Mouse (Mus musculus): Measurements from ENCODE around the gene Cacna2d2. TPM values are rescaled to one million over a fixed set of nuclear protein-coding genes. Genes with fewer than 3 reads are reported as not detected.

Gene Cacna2d2
- polyA plus RNA-seq, 1 experiment from 2014 or later = not detected

DNA sequence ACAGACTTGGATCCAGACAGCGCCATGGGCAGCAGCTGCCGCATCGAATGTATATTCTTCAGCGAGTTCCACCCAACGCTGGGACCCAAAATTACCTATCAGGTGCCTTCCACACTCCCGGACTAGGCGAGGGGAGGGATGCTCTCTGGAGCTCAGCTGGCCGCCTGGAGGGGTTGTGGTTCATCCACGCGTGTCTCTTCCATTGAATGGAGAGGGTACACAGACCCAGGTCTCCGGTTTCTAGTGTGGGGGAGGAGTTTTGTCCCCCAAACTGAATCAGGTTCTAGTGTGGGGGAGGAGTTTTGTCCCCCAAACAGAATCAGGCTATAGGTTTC, 142.9 kb downstream of the Cacna2d2 start:
- DNase-seq = no peak
- Histone ChIP-seq H3K9ac (peak overlapping the region; percentile 79), H3K36me3 (peaks cover 51% of the 10 kb centered on the region), H3K27ac (peak overlapping the region; percentile 80), H3K9me3 (replicated peaks) (no peaks in the 10 kb centered on the region), H3K4me3 (replicated peaks) (peak overlapping the region; percentile 74), H3K4me1 (replicated peaks) (peaks cover 52% of the 10 kb centered on the region), H3K4me2 (peak overlapping the region; percentile 93), H3K27me3 (no peaks in the 10 kb centered on the region)
- 0 out of 2 replicates have a peak, but pooled peaks have one; percentile 9 for ATAC-seq (ENCODE audit: low read depth)
- WGBS (ENCODE audit: insufficient replicate concordance) = 2% methylated on average over 11 of the region's 11 CpGs

- H3K9me3 ChIP-seq (replicated peaks) = no peaks in the 10 kb centered on the region
- peak overlapping the region; percentile 79 for H3K9ac ChIP-seq
- peak overlapping the region; percentile 93 for H3K4me2 ChIP-seq
- H3K27ac ChIP-seq = peak overlapping the region; percentile 80
- no peak for DNase-seq
- peaks cover 47% of the 10 kb centered on the region for H3K36me3 ChIP-seq
- no peaks in the 10 kb centered on the region for H3K27me3 ChIP-seq
- peaks cover 52% of the 10 kb centered on the region for H3K4me1 ChIP-seq (replicated peaks)
- WGBS (ENCODE audit: insufficient replicate concordance) = 45% methylated on average over 8 of the region's 8 CpGs
- ATAC-seq (ENCODE audit: low read depth) = no peak
- peak overlapping the region; percentile 74 for H3K4me3 ChIP-seq (replicated peaks)
Measured at GRCm38 (mm10) chr9:107542721-107543120, 143.3 kb downstream of the Cacna2d2 start.

GRCm38 (mm10) chr9:107543299-107543698, 143.9 kb downstream of the Cacna2d2 start:
- Histone ChIP-seq H3K4me3 (replicated peaks) (no peak overlapping the region), H3K9ac (0 out of 2 replicates have a peak overlapping the region, but pooled peaks have one; percentile 79), H3K4me2 (peak overlapping the region; percentile 93; the same call in 1 of the 2 replicates), H3K27me3 (peaks cover 2% of the 10 kb centered on the region; the same call in 1 of the 2 replicates), H3K9me3 (replicated peaks) (no peaks in the 10 kb centered on the region), H3K4me1 (replicated peaks) (peaks cover 55% of the 10 kb centered on the region), H3K36me3 (peaks cover 41% of the 10 kb centered on the region), H3K27ac (no peak overlapping the region)
- 77% methylated on average over 11 of the region's 11 CpGs for whole genome bisulfite sequencing (ENCODE audit: insufficient replicate concordance)
- no peak for DNase-seq
- ATAC-seq (ENCODE audit: low read depth) = no peak

DNA sequence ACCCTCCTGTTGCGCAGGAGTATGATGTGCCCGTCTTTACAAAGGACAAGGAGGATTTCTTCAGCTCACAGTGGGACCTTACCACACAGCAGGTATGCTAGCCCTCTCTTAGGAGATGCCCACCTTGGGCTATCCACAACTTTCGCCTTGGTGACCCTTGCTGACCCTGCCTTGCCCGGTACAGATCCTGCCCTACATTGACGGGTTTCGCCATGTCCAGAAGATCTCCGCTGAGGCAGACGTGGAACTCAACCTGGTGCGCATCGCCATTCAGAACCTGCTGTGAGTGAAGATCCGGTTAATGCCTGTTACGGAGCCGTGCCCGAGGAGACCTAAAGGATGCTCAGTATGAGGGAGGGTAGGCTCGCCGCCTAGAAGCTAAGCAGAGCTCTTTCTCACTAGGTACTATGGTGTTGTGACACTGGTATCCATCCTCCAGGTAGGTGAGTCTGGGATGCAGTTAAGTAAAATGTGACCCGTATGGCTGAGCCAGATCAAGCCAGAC, 144.8 kb downstream of the Cacna2d2 start:
- 89% methylated on average over 17 of the region's 17 CpGs for WGBS (ENCODE audit: insufficient replicate concordance)

GRCm38 (mm10) chr9:107544729-107545128, 145.3 kb downstream of the Cacna2d2 start:
- no peak overlapping the region for H3K4me3 ChIP-seq (replicated peaks)
- peaks cover 27% of the 10 kb centered on the region for H3K36me3 ChIP-seq
- peaks cover 50% of the 10 kb centered on the region for H3K4me1 ChIP-seq (replicated peaks)
- H3K27me3 ChIP-seq = peaks cover 16% of the 10 kb centered on the region; the same call in 1 of the 2 replicates
- WGBS (ENCODE audit: insufficient replicate concordance) = 89% methylated on average over 12 of the region's 12 CpGs
- H3K4me2 ChIP-seq = no peak overlapping the region
- H3K27ac ChIP-seq = no peak overlapping the region
- no peak overlapping the region for H3K9ac ChIP-seq
- H3K9me3 ChIP-seq (replicated peaks) = no peaks in the 10 kb centered on the region
- ATAC-seq (ENCODE audit: low read depth) (no peak), DNase-seq (no peak)

More for the DNA sequence above, 144.8 kb downstream of the Cacna2d2 start:
- Histone ChIP-seq H3K27ac (no peak overlapping the region), H3K9me3 (replicated peaks) (no peaks in the 10 kb centered on the region), H3K4me2 (no peak overlapping the region), H3K4me3 (replicated peaks) (no peak overlapping the region), H3K4me1 (replicated peaks) (peaks cover 50% of the 10 kb centered on the region), H3K9ac (no peak overlapping the region), H3K36me3 (peaks cover 32% of the 10 kb centered on the region), H3K27me3 (peaks cover 11% of the 10 kb centered on the region; the same call in 1 of the 2 replicates)
- DNase-seq = no peak
- ATAC-seq (ENCODE audit: low read depth) = no peak

- Histone ChIP-seq H3K4me3 (replicated peaks) (no peak overlapping the region), H3K36me3 (peaks cover 22% of the 10 kb centered on the region), H3K9me3 (replicated peaks) (no peaks in the 10 kb centered on the region), H3K27me3 (peaks cover 21% of the 10 kb centered on the region; the same call in 1 of the 2 replicates), H3K4me1 (replicated peaks) (peaks cover 52% of the 10 kb centered on the region), H3K27ac (no peak overlapping the region), H3K9ac (no peak overlapping the region), H3K4me2 (no peak overlapping the region)
- ATAC-seq (ENCODE audit: low read depth) = no peak
- WGBS (ENCODE audit: insufficient replicate concordance) = 79% methylated on average over 10 of the region's 10 CpGs
- no peak for DNase-seq
Measured at GRCm38 (mm10) chr9:107545199-107545598, 145.8 kb downstream of the Cacna2d2 start.

DNA sequence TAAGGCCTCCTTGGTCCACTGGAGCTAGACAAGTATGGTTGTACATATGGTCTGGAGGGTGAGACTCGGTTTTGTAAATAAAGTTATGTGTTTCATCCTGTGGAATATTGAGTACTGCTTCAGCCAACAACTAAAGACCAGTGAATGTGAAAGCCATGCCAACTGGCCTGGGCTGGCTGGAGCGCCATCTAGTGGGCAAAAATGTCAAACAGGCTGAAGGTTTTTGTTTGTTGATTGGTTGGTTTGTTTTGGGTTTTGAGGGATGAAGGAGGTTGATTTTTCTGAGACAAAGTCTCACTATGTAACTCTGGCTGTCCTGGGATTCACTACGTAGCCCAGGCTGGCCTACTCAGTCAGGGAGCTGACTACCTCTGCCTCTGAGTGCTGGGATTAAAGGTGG, 146.2 kb downstream of the Cacna2d2 start:
- peaks cover 54% of the 10 kb centered on the region for H3K4me1 ChIP-seq (replicated peaks)

DNA sequence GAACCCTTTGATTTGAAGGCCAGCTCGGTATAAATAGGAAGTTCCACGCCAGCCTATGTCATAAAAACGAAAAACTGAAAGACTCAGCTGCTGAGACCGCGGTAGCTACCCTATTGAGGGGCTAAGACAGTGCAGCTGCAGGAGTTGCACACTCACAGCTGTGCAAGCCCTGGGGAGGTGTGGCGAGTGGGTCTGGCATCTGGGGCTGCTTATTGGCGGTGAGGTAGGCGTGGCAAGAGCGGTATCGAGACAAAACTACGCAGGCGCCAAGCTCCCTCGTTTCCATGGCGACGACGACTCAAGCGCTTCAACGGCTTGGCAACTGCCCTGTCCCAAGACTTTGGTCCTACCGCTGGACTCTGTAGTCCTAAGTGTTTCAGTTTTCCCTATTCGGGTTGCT, 147.6 kb downstream of the Cacna2d2 start, which contains the start of gene Zmynd10:
Gene Zmynd10 (plus strand): TSS at position 273 of the 400 bp plus-strand sequence.
- Histone ChIP-seq H3K36me3 (peaks cover 19% of the 10 kb centered on the region), H3K27ac (0 out of 2 replicates have a peak within 1 kb of the TSS, but pooled peaks have one; percentile 13), H3K4me1 (replicated peaks) (peaks cover 57% of the 10 kb centered on the region), H3K4me2 (peak within 1 kb of the TSS; percentile 53), H3K4me3 (replicated peaks) (peak within 1 kb of the TSS; percentile 7; the same call in 1 of the 2 replicates), H3K9me3 (replicated peaks) (no peaks in the 10 kb centered on the region), H3K9ac (0 out of 2 replicates have a peak within 1 kb of the TSS, but pooled peaks have one; percentile 47), H3K27me3 (peaks cover 39% of the 10 kb centered on the region)
- ATAC-seq (ENCODE audit: low read depth) = peak; percentile 67
- DNase-seq = peak; percentile 85
- 5% methylated on average over 20 of the region's 20 CpGs for WGBS (ENCODE audit: insufficient replicate concordance)

More for the DNA sequence above, 146.2 kb downstream of the Cacna2d2 start:
- Histone ChIP-seq H3K9me3 (replicated peaks) (no peaks in the 10 kb centered on the region), H3K36me3 (peaks cover 19% of the 10 kb centered on the region), H3K4me2 (no peak overlapping the region), H3K4me3 (replicated peaks) (no peak overlapping the region), H3K9ac (no peak overlapping the region), H3K27ac (no peak overlapping the region), H3K27me3 (peaks cover 25% of the 10 kb centered on the region)
- ATAC-seq (ENCODE audit: low read depth) = no peak
- WGBS (ENCODE audit: insufficient replicate concordance) = 3% methylated on average over 3 of the region's 3 CpGs
- peak; percentile 64 for DNase-seq

- H3K4me1 ChIP-seq (replicated peaks) = peaks cover 59% of the 10 kb centered on the region
Measured at GRCm38 (mm10) chr9:107547957-107548356, 148.5 kb downstream of the Cacna2d2 start.

DNA sequence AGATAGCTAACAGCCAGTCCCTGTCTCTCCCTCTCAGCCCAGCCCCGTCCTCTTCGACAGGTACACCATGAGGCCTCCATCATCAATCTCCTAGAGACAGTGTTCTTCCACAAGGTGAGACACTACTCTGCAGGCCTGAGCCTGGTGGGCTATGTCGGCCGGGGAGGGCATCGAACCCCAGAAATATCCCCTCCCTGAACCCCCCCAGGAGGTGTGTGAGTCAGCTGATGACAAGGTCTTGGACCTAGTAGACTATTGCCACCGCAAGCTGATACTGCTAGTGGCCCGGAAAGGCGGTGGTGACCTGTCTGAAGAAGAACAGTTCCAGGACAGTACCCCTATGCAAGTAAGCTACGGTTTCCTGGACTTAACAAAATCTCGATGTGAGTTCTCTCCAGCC, 149.4 kb downstream of the Cacna2d2 start:
- no peak overlapping the region for H3K9ac ChIP-seq
- H3K27me3 ChIP-seq = peaks cover 44% of the 10 kb centered on the region
- no peak for ATAC-seq (ENCODE audit: low read depth)
- peaks cover 63% of the 10 kb centered on the region for H3K4me1 ChIP-seq (replicated peaks)
- H3K4me2 ChIP-seq = no peak overlapping the region
- no peak overlapping the region for H3K4me3 ChIP-seq (replicated peaks)
- WGBS (ENCODE audit: insufficient replicate concordance) = 85% methylated on average over 10 of the region's 10 CpGs
- no peak for DNase-seq
- peaks cover 14% of the 10 kb centered on the region for H3K36me3 ChIP-seq
- no peak overlapping the region for H3K27ac ChIP-seq
- H3K9me3 ChIP-seq (replicated peaks) = no peaks in the 10 kb centered on the region

More at GRCm38 (mm10) chr9:107547957-107548356, 148.5 kb downstream of the Cacna2d2 start:
- peaks cover 44% of the 10 kb centered on the region for H3K27me3 ChIP-seq
- H3K27ac ChIP-seq = 0 out of 2 replicates have a peak overlapping the region, but pooled peaks have one; percentile 13
- no peaks in the 10 kb centered on the region for H3K9me3 ChIP-seq (replicated peaks)
- WGBS (ENCODE audit: insufficient replicate concordance) = 66% methylated on average over 5 of the region's 5 CpGs
- H3K4me2 ChIP-seq = no peak overlapping the region
- DNase-seq (no peak), ATAC-seq (ENCODE audit: low read depth) (no peak)
- H3K9ac ChIP-seq = no peak overlapping the region
- no peak overlapping the region for H3K4me3 ChIP-seq (replicated peaks)
- H3K36me3 ChIP-seq = peaks cover 19% of the 10 kb centered on the region

DNA sequence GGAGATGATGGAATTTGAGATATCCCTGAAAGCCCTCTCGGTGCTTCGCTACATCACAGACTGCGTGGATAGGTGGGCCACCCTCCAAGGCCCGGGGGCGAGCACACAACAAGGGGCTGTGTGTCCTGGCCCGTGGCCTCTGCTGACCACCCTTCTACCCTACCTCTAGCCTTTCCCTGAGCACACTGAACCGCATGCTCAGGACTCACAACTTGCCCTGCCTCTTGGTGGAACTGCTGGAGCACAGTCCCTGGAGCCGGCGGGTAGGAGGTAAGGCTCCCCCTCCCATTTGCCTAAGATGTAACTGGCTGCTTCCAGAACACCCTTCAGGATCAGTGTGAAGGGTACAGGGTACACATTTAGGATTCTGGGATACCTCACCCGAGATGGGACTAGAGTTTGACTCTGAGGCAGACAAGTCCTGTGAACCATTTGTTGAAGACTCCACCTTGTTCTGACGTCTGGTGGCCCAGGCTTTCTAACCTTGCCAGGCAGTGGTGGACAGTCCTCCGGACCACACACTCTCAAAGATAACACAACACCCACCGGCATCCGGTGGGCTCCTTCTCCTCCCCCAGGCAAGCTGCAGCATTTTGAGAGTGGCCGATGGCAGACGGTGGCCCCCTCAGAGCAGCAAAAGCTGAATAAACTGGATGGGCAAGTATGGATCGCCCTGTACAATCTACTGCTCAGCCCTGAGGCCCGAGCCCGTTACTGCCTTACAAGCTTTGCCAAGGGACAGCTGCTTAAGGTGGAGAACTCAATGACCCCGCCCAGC, 150.1 kb downstream of the Cacna2d2 start:
- no peak overlapping the region for H3K9ac ChIP-seq
- H3K27me3 ChIP-seq = peaks cover 44% of the 10 kb centered on the region
- no peak overlapping the region for H3K4me3 ChIP-seq (replicated peaks)
- peaks cover 66% of the 10 kb centered on the region for H3K4me1 ChIP-seq (replicated peaks)
- no peaks in the 10 kb centered on the region for H3K9me3 ChIP-seq (replicated peaks)
- H3K4me2 ChIP-seq = no peak overlapping the region
- 78% methylated on average over 20 of the region's 20 CpGs for WGBS (ENCODE audit: insufficient replicate concordance)
- no peak overlapping the region for H3K27ac ChIP-seq
- peaks cover 7% of the 10 kb centered on the region for H3K36me3 ChIP-seq
- no peak for DNase-seq
- no peak for ATAC-seq (ENCODE audit: low read depth)

Measured in liver, embryonic 13.5 days (tissue).